In the genomic region with DNA sequence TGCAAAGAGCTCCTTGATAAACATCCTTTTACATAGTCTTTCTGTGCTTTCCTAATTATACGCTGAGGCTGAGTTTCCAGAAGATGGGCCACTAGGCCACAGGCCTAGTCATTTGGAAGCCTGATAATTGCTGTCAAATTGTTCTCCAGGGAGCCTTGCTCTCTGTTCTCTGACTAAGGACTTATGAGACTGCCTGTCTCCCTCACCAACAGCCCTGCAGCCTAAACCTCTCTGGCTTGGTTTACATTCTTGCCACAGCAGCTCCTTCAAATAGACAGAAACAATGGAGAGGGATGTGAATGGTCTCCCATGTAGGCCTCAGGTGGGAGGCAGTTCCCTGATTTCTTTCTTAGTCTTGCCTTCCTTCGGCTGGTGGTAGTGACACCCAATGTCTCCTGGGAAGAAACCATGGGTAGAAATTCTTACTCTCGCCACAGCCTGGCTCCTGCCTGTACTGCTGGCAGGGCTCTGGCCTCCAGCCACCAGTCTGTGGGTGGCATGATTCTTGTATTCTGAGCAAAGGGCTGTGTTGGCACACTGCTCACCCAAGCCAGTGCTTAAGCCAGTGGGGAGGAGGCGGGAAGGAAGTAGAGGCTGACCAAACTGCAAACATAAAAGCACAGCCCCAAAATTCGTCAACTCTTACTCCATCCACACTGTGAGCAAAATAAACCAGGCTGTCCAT, we compare ENCODE assay signal across 11 mouse cellular contexts.
DNase-seq lines count a peak whose midpoint lies in the region; ATAC-seq lines count a peak whose summit lies in the region.
"Had no signal": no experiment of that assay in that cellular context is flagged by ENCODE, and none has a peak within 500 bp of the region (broad histone marks: within the 10 kb centered on the region; RNA-seq: fewer than 3 reads in every experiment).

No protein-coding gene starts in this region.

- H3K4me3 ChIP-seq in neural tube, embryonic 15.5 days (replicated peaks): no peak overlapping the region
- H3K4me3 ChIP-seq: embryonic facial prominence, embryonic 12.5 days had no signal

- H3K36me3 ChIP-seq in neural tube, embryonic 15.5 days: no peaks in the 10 kb centered on the region
- H3K36me3 ChIP-seq: embryonic facial prominence, embryonic 12.5 days had no signal

- no peaks in the 10 kb centered on the region for H3K9me3 ChIP-seq in neural tube, embryonic 15.5 days (replicated peaks)
- H3K9me3 ChIP-seq: embryonic facial prominence, embryonic 12.5 days had no signal

- H3K27ac ChIP-seq in neural tube, embryonic 15.5 days (replicated peaks): peak overlapping the region; percentile 20
- H3K27ac ChIP-seq: embryonic facial prominence, embryonic 12.5 days; liver, embryonic 14.5 days had no signal

- H3K4me1 ChIP-seq in neural tube, embryonic 15.5 days: peaks cover 5% of the 10 kb centered on the region; the same call in 1 of the 2 replicates
- H3K4me1 ChIP-seq: embryonic facial prominence, embryonic 12.5 days had no signal

- no peak overlapping the region for H3K9ac ChIP-seq in neural tube, embryonic 15.5 days (replicated peaks)
- H3K9ac ChIP-seq: embryonic facial prominence, embryonic 12.5 days; liver, embryonic 14.5 days had no signal

- DNase-seq in heart, adult 11 months: peak; percentile 91
- no peak for DNase-seq in heart, postnatal 10 days
- peak; percentile 76 for DNase-seq in adrenal gland, adult 2 months
- DNase-seq in fibroblast of lung, adult 2 months (ENCODE audit: low read depth): peak; percentile 87
- DNase-seq in layer of hippocampus, adult 9-10 months (ENCODE audit: low spot score): peak; percentile 24
- no peak for DNase-seq in heart, adult 8-10 months (ENCODE audit: low spot score)

- no peaks in the 10 kb centered on the region for H3K27me3 ChIP-seq in neural tube, embryonic 15.5 days (replicated peaks)
- H3K27me3 ChIP-seq: CH12.LX; embryonic facial prominence, embryonic 12.5 days had no signal

- H3K4me2 ChIP-seq in neural tube, embryonic 15.5 days: no peak overlapping the region
- H3K4me2 ChIP-seq: embryonic facial prominence, embryonic 12.5 days had no signal

- peak; percentile 82 for ATAC-seq in neural tube, embryonic 15.5 days (ENCODE audit: low FRiP score)
- no peak for ATAC-seq in erythroid progenitor cell, adult 5-6 weeks (replicated peaks; ENCODE audit: low FRiP score, poor library complexity, severe bottlenecking)

- 50% methylated on average over 5 of the region's 5 CpGs for WGBS in neural tube, embryonic 15.5 days

- intact Hi-C loops in heart, postnatal 10 days (cut with DNase I): no loop called here

Comparison
In these comparisons a context has a peak if more than half of its experiments do, and no peak if none do; other contexts are left out.
1. DNase-seq: peak in heart, adult 11 months (single experiment), adrenal gland, adult 2 months (single experiment), fibroblast of lung, adult 2 months (single experiment) and layer of hippocampus, adult 9-10 months (single experiment); none in heart, postnatal 10 days (0 of 2) and heart, adult 8-10 months (single experiment).